Mouse (Mus musculus): ENCODE data around the gene Msrb1.

GRCm38 (mm10) chr17:24689251-24690081 is 47.0 kb upstream of the Msrb1 start, which contains the start of gene Syngr3:
- no peak for TF ChIP-seq CTCF (conservative IDR thresholded peaks at IDR 0.05; ENCODE audit: low read length)
- no peak for TF ChIP-seq POU5F1 (IDR thresholded peaks at IDR 0.05; ENCODE audit: borderline replicate concordance, low read length)
- TF ChIP-seq NANOG (IDR thresholded peaks at IDR 0.05; ENCODE audit: borderline replicate concordance, low read length) = no peak
